Mouse (Mus musculus) intestine, embryonic 15.5 days (tissue): Measurements from ENCODE around the gene Cyp26b1. TPM values are rescaled to one million over a fixed set of nuclear protein-coding genes. Genes with fewer than 3 reads are reported as not detected.

ENCODE experiments used
- ATAC-seq: fragments of 200-750 bp; cut with Nextera tagmentation; 2 replicates; pipeline ENCODE4 v1.8.0; 2017; ENCODE audit warnings: moderate TSS enrichment, moderate library complexity
- H3K27ac ChIP-seq: fragments of 300-500 bp; sonication (generic); 2 replicates; pipeline ENCODE4 v1.5.1; 2015; ENCODE audit warnings: mild to moderate bottlenecking, inconsistent platforms
- H3K27me3 ChIP-seq: fragments of 300-500 bp; sonication (generic); replicated peaks from 2 replicates; pipeline ENCODE4 v1.6.1; 2015; ENCODE audit warnings: inconsistent platforms
- H3K36me3 ChIP-seq: fragments of 300-500 bp; sonication (generic); 2 replicates; pipeline ENCODE4 v1.6.1; 2015; ENCODE audit warnings: inconsistent platforms
- H3K4me1 ChIP-seq: fragments of 300-500 bp; sonication (generic); replicated peaks from 2 replicates; pipeline ENCODE4 v1.6.1; 2015; ENCODE audit warnings: inconsistent platforms
- H3K4me2 ChIP-seq: fragments of 300-500 bp; sonication (generic); replicated peaks from 2 replicates; pipeline ENCODE4 v1.6.1; 2015; ENCODE audit warnings: mild to moderate bottlenecking, inconsistent platforms
- H3K4me3 ChIP-seq: fragments of 300-500 bp; sonication (generic); replicated peaks from 2 replicates; pipeline ENCODE4 v1.5.1; 2015; ENCODE audit warnings: inconsistent platforms
- H3K9ac ChIP-seq: fragments of 300-500 bp; sonication (generic); 2 replicates; pipeline ENCODE4 v1.6.1; 2015; ENCODE audit warnings: inconsistent platforms
- H3K9me3 ChIP-seq: fragments of 300-500 bp; sonication (generic); 2 replicates; pipeline ENCODE4 v1.6.1; 2016; ENCODE audit warnings: inconsistent platforms
- WGBS: fragments of 180-500 bp; shearing (Covaris S2); methylation state at CpG from one replicate; pipeline ENCODE4 v1.1.7; 2015; 5-methylcytosine and 5-hydroxymethylcytosine counted together
- polyA plus RNA-seq: library from polyadenylated mRNA; unstranded; fragments of >200 nt; fragmentation: Nextera tagmentation; extraction: Ambion mirVana; gene quantifications from 2 replicates; pipeline ENCODE4 v1.2.1, GENCODE M21; 2015

The Cyp26b1 gene
- polyA plus RNA-seq, 1 experiment from 2014 or later = 2.6 TPM

- H3K4me2 ChIP-seq = peak overlapping the region; percentile 96
- ATAC-seq = no peak
- no peak overlapping the region for H3K27ac ChIP-seq
- H3K4me1 ChIP-seq = peaks cover 75% of the 10 kb centered on the region
- no peaks in the 10 kb centered on the region for H3K9me3 ChIP-seq
- peak overlapping the region; percentile 49 for H3K4me3 ChIP-seq
- H3K36me3 ChIP-seq = no peaks in the 10 kb centered on the region
- peaks cover 75% of the 10 kb centered on the region for H3K27me3 ChIP-seq
- 1% methylated on average over 37 of the region's 37 CpGs for WGBS
- peak overlapping the region; percentile 36 for H3K9ac ChIP-seq
These were observed 7.9 kb downstream of the Cyp26b1 start for GRCm38 (mm10) chr6:84585686-84586300.

DNA sequence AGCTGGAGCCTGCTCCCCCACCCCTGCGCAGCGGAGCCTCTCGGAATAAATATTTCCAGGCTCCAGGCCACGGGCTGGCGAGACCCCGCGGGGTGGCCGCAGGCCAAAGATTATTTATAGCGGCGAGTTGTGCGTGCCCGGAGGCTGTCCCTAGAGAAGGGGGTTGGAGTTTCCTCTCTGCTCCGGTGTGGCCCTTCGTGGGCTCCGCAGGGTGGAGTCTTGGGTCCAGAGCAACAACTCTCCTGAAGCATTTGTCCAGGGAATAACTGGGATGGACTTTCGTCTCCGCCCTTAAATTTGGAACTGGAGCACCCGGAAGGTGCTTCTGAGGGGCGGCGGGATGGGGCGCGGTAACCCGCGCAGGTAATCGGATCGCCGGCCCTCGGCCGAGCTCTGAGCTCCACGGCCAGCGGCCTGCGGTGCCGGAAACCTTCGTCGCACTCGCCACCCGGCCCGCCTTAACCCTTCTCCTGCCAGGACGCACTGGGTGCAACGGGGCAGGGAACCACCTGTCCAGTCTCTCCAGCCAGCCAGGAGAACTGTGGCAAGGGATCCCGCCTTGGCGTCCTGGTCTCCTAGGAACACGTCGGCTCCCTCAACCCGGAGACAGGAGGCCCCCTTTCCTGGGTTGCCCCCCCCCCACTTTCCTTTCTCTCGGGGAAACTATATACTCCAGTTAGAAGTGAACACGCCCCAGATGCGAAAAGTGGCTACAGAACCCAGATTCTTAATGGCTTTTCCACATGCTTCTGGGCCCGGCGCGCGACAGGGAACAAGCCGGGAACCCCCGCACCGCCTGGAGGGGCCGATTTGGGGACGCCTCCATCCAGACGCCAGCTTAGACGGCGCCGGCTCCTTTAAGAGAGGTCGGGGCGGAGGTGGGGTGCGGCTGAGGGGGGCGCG, 8.7 kb downstream of the Cyp26b1 start:
- Histone ChIP-seq H3K27ac (no peak overlapping the region), H3K4me1 (peaks cover 75% of the 10 kb centered on the region), H3K9me3 (no peaks in the 10 kb centered on the region), H3K4me2 (peak overlapping the region; percentile 96), H3K36me3 (no peaks in the 10 kb centered on the region), H3K4me3 (peak overlapping the region; percentile 49), H3K27me3 (peaks cover 81% of the 10 kb centered on the region), H3K9ac (peak overlapping the region; percentile 36)
- no peak for ATAC-seq
- under 1% methylated on average over 66 of the region's 66 CpGs for WGBS

- Histone ChIP-seq H3K36me3 (no peaks in the 10 kb centered on the region), H3K4me3 (peak overlapping the region; percentile 49), H3K9ac (0 out of 2 replicates have a peak overlapping the region, but pooled peaks have one; percentile 36), H3K27me3 (peaks cover 75% of the 10 kb centered on the region), H3K9me3 (no peaks in the 10 kb centered on the region), H3K4me2 (peak overlapping the region; percentile 96), H3K27ac (no peak overlapping the region), H3K4me1 (peaks cover 68% of the 10 kb centered on the region)
- peak; percentile 11; the same call in 1 of the 2 replicates for ATAC-seq
- WGBS = 7% methylated on average over 48 of the region's 48 CpGs
These were observed 9.6 kb downstream of the Cyp26b1 start for GRCm38 (mm10) chr6:84583841-84584782.

DNA sequence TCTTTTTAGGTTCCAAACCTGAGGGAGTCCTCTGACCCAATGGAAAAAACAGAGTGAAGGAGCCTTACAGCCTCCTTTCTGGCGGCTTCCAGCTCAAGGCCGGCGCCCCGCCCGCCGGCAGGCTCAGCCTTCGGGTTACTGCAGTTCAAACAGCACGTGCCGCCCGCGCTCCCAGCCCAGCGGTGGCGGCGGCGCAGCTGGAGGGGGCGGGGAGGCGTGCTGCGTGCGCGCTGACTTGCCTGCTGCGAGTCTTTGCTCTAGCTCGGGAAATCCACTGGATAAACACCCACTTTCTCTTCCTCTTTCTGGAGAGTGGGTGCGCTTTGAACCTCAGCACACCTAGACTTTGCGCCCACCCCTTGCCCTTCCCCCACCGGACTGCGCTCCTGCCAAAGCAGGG, 10.3 kb downstream of the Cyp26b1 start:
- under 1% methylated on average over 26 of the region's 26 CpGs for WGBS
- no peaks in the 10 kb centered on the region for H3K36me3 ChIP-seq

GRCm38 (mm10) chr6:84582826-84583225, 10.9 kb downstream of the Cyp26b1 start:
- WGBS = 47% methylated on average over 5 of the region's 5 CpGs
- Histone ChIP-seq H3K36me3 (no peaks in the 10 kb centered on the region), H3K4me1 (peaks cover 63% of the 10 kb centered on the region), H3K9ac (no peak overlapping the region), H3K9me3 (no peaks in the 10 kb centered on the region), H3K27me3 (peaks cover 67% of the 10 kb centered on the region), H3K4me3 (no peak overlapping the region; the same call in 1 of the 2 replicates), H3K27ac (no peak overlapping the region), H3K4me2 (peak overlapping the region; percentile 96)
- no peak for ATAC-seq

More for the DNA sequence above, 10.3 kb downstream of the Cyp26b1 start:
- H3K9me3 ChIP-seq = no peaks in the 10 kb centered on the region
- H3K4me1 ChIP-seq = peaks cover 67% of the 10 kb centered on the region
- peak overlapping the region; percentile 49 for H3K4me3 ChIP-seq
- peak overlapping the region; percentile 96 for H3K4me2 ChIP-seq
- no peak overlapping the region for H3K9ac ChIP-seq
- H3K27ac ChIP-seq = no peak overlapping the region
- ATAC-seq = peak; percentile 84
- H3K27me3 ChIP-seq = peaks cover 71% of the 10 kb centered on the region

DNA sequence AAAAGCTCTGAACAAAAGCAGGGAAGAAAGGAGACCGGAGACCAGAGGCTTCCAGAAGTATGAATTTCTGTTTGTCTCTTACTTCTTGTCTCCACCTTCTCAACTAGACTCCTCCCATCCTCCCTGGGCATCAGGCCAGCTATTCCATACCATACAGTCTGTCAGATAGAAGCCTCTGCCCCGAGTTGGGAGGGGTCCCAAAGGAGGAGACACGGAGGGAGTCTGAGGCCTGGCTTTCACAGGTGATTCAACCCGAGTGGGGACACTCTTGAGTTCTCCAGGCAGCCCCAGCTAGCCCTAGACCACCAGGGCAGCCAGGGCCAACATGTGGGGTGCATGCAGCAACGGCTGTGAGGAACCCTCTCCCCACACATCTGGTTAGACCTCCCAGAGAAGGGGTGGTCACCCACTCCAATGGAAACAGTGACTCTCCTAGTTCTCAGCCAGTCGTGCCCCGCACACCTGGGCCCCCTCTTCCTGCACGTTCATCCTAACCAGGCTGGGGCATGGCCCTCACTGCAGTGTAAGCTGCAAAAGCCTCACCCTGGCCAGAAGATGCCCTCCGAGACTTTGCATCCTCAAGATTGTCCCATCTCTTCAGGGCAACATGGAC, 11.8 kb downstream of the Cyp26b1 start:
- no peak overlapping the region for H3K4me2 ChIP-seq
- no peak overlapping the region for H3K9ac ChIP-seq
- WGBS = 60% methylated on average over 9 of the region's 9 CpGs
- peaks cover 55% of the 10 kb centered on the region for H3K4me1 ChIP-seq
- peaks cover 58% of the 10 kb centered on the region for H3K27me3 ChIP-seq
- no peak overlapping the region for H3K27ac ChIP-seq
- no peak for ATAC-seq
- no peak overlapping the region for H3K4me3 ChIP-seq
- H3K9me3 ChIP-seq = no peaks in the 10 kb centered on the region
- H3K36me3 ChIP-seq = no peaks in the 10 kb centered on the region

GRCm38 (mm10) chr6:84580979-84581832, 12.5 kb downstream of the Cyp26b1 start:
- Histone ChIP-seq H3K27me3 (peaks cover 54% of the 10 kb centered on the region), H3K4me3 (no peak overlapping the region), H3K27ac (no peak overlapping the region), H3K4me2 (no peak overlapping the region), H3K9me3 (no peaks in the 10 kb centered on the region), H3K9ac (no peak overlapping the region; the same call in 1 of the 2 replicates), H3K36me3 (no peaks in the 10 kb centered on the region), H3K4me1 (peaks cover 48% of the 10 kb centered on the region)
- 63% methylated on average over 6 of the region's 6 CpGs for WGBS
- ATAC-seq = no peak

- no peak overlapping the region for H3K9ac ChIP-seq
- no peak overlapping the region for H3K4me2 ChIP-seq
- H3K4me3 ChIP-seq = no peak overlapping the region
- H3K4me1 ChIP-seq = peaks cover 31% of the 10 kb centered on the region
- H3K36me3 ChIP-seq = no peaks in the 10 kb centered on the region
- H3K27me3 ChIP-seq = peaks cover 41% of the 10 kb centered on the region
- no peaks in the 10 kb centered on the region for H3K9me3 ChIP-seq
- H3K27ac ChIP-seq = no peak overlapping the region
- 59% methylated on average over 8 of the region's 8 CpGs for WGBS
- no peak for ATAC-seq
These were observed 14.2 kb downstream of the Cyp26b1 start for GRCm38 (mm10) chr6:84579508-84579907.

- ATAC-seq = no peak
- H3K36me3 ChIP-seq = no peaks in the 10 kb centered on the region
- 19% methylated on average over 5 of the region's 5 CpGs for WGBS
- H3K9ac ChIP-seq = no peak overlapping the region
- no peaks in the 10 kb centered on the region for H3K9me3 ChIP-seq
- H3K4me2 ChIP-seq = no peak overlapping the region
- no peak overlapping the region for H3K27ac ChIP-seq
- peaks cover 26% of the 10 kb centered on the region for H3K4me1 ChIP-seq
- peaks cover 35% of the 10 kb centered on the region for H3K27me3 ChIP-seq
- no peak overlapping the region for H3K4me3 ChIP-seq
These were observed 14.8 kb downstream of the Cyp26b1 start for GRCm38 (mm10) chr6:84578928-84579327.

GRCm38 (mm10) chr6:84577898-84578297, 15.8 kb downstream of the Cyp26b1 start:
- Histone ChIP-seq H3K4me1 (peaks cover 16% of the 10 kb centered on the region; the same call in 1 of the 2 replicates), H3K4me3 (no peak overlapping the region), H3K4me2 (no peak overlapping the region), H3K27me3 (peaks cover 28% of the 10 kb centered on the region), H3K36me3 (no peaks in the 10 kb centered on the region), H3K9ac (no peak overlapping the region), H3K9me3 (no peaks in the 10 kb centered on the region), H3K27ac (no peak overlapping the region)
- 79% methylated on average over 4 of the region's 4 CpGs for WGBS
- no peak for ATAC-seq
